Mouse (Mus musculus) mesoderm, embryonic 11.5 days (tissue): ENCODE results near the gene Smarcb1.

Experiments
- DNase-seq: peaks from one replicate; pipeline ENCODE4 v3.0.0-alpha.2; 2012; ENCODE audit warnings: low read depth, low spot score

Gene Smarcb1

GRCm38 (mm10) chr10:75856155-75856907 lies 65.1 kb downstream of the Smarcb1 start:
- no peak for DNase-seq

- DNase-seq = no peak
These were observed 65.9 kb downstream of the Smarcb1 start for GRCm38 (mm10) chr10:75855416-75855981.

- DNase-seq = no peak
These were observed 66.6 kb downstream of the Smarcb1 start for GRCm38 (mm10) chr10:75854791-75855190.

- DNase-seq = no peak
These were observed 67.3 kb downstream of the Smarcb1 start for GRCm38 (mm10) chr10:75854096-75854495.

GRCm38 (mm10) chr10:75853452-75853851 lies 68.0 kb downstream of the Smarcb1 start:
- peak; percentile 90 for DNase-seq

- DNase-seq = no peak
These were observed 68.8 kb downstream of the Smarcb1 start for GRCm38 (mm10) chr10:75852539-75853125.

- no peak for DNase-seq
These were observed 69.7 kb downstream of the Smarcb1 start for GRCm38 (mm10) chr10:75851681-75852080.

- no peak for DNase-seq
These were observed 70.3 kb downstream of the Smarcb1 start for GRCm38 (mm10) chr10:75851076-75851475.

GRCm38 (mm10) chr10:75848382-75848781 lies 73.0 kb downstream of the Smarcb1 start:
- DNase-seq = no peak
